In the genomic region with DNA sequence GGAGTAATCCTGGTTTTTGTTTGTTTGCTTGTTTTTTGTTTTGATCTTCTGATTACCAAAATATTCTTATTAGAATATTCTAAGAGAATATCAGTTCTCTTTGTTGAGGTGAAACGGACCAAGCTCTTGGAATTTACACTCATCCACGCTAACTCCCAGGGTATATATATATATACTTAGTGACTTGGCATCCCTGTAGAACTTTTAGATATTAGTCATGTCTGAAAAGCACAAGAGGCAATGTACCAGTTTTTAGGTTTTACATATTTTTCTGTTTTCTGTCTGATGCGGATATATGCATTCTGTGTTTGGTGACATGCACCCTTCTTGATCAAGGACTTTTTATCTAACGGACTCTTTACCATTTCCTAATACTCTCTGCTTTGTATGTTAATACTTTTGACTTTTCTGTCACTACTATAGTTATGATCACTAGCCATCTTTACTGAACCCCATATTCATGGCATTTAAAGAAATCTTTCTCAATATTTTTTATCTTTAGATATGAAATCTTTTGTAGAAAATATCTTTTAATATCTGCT, we compare ENCODE assay signal across 8 mouse cellular contexts. TPM values are rescaled to one million over a fixed set of nuclear protein-coding genes. Genes with fewer than 3 reads are reported as not detected.
DNase-seq lines count a peak whose midpoint lies in the region; ATAC-seq lines count a peak whose summit lies in the region.

No protein-coding gene starts in this region.

- H3K4me2 ChIP-seq in kidney, embryonic 14.5 days (replicated peaks; ENCODE audit: low read depth, low read length), result peak overlapping the region; percentile 71
- peak overlapping the region; percentile 93 for H3K4me2 ChIP-seq in hindbrain, embryonic 16.5 days (ENCODE audit: low read length)
- H3K4me2 ChIP-seq in midbrain, embryonic 15.5 days, result peak overlapping the region; percentile 81

- H3K4me3 ChIP-seq in kidney, embryonic 14.5 days (ENCODE audit: low read length), result peak overlapping the region; percentile 55
- peak overlapping the region; percentile 68 for H3K4me3 ChIP-seq in hindbrain, embryonic 16.5 days (ENCODE audit: low read length)
- peak overlapping the region; percentile 53 for H3K4me3 ChIP-seq in midbrain, embryonic 15.5 days

- no peak for DNase-seq in kidney, postnatal 14 days
- DNase-seq in testis, postnatal 14 days (ENCODE audit: low spot score), result no peak
- no peak for DNase-seq in cerebellum, postnatal 25 days
- no peak for DNase-seq in left cerebral cortex, postnatal 10 days (ENCODE audit: extremely low spot score in 1 of 2, low spot score in 2 of 2)

- no peaks in the 10 kb centered on the region for H3K4me1 ChIP-seq in kidney, embryonic 14.5 days (ENCODE audit: control insufficient read depth, insufficient read depth, low read length)
- peaks cover 11% of the 10 kb centered on the region for H3K4me1 ChIP-seq in hindbrain, embryonic 16.5 days (ENCODE audit: control insufficient read depth, insufficient read depth, low read depth, low read length)
- peaks cover 15% of the 10 kb centered on the region for H3K4me1 ChIP-seq in midbrain, embryonic 15.5 days

- peak; percentile 5; the same call in 1 of the 2 replicates for ATAC-seq in kidney, embryonic 14.5 days (ENCODE audit: low FRiP score, low TSS enrichment)
- ATAC-seq in common myeloid progenitor, adult 5-6 weeks (replicated peaks; ENCODE audit: low read depth, poor library complexity, severe bottlenecking), result peak; percentile 10
- ATAC-seq in hindbrain, embryonic 16.5 days, result no peak
- peak; percentile 27 for ATAC-seq in midbrain, embryonic 15.5 days (replicated peaks)

- H3K27me3 ChIP-seq in kidney, embryonic 14.5 days (ENCODE audit: control insufficient read depth, insufficient read depth, low read length), result no peaks in the 10 kb centered on the region
- H3K27me3 ChIP-seq in hindbrain, embryonic 16.5 days (replicated peaks; ENCODE audit: control insufficient read depth, insufficient read depth, low read length), result no peaks in the 10 kb centered on the region
- H3K27me3 ChIP-seq in midbrain, embryonic 15.5 days (replicated peaks), result no peaks in the 10 kb centered on the region

- peak overlapping the region; percentile 63; the same call in 1 of the 2 replicates for H3K9ac ChIP-seq in kidney, embryonic 14.5 days (ENCODE audit: low read depth, low read length)
- peak overlapping the region; percentile 72 for H3K9ac ChIP-seq in hindbrain, embryonic 16.5 days (ENCODE audit: low read depth, low read length)
- H3K9ac ChIP-seq in midbrain, embryonic 15.5 days, result peak overlapping the region; percentile 50

- H3K27ac ChIP-seq in kidney, embryonic 14.5 days (ENCODE audit: low read depth, low read length), result peak overlapping the region; percentile 90; the same call in 1 of the 2 replicates
- peak overlapping the region; percentile 85 for H3K27ac ChIP-seq in hindbrain, embryonic 16.5 days (ENCODE audit: low read depth, low read length)
- peak overlapping the region; percentile 76 for H3K27ac ChIP-seq in midbrain, embryonic 15.5 days

- intact Hi-C loops in left cerebral cortex, postnatal 10 days (cut with DNase I), result loop anchor here (2.0 to 10.0 kb wide), 3 partner anchors 16 to 245 kb away; a partner anchor contains a TSS

- WGBS in kidney, embryonic 14.5 days, result 36% methylated on average over 4 of the region's 4 CpGs
- WGBS in hindbrain, embryonic 16.5 days, result 39% methylated on average over 4 of the region's 4 CpGs
- 35% methylated on average over 4 of the region's 4 CpGs for WGBS in midbrain, embryonic 15.5 days

- no peaks in the 10 kb centered on the region for H3K36me3 ChIP-seq in kidney, embryonic 14.5 days (ENCODE audit: control insufficient read depth, insufficient read depth, low read length)
- no peaks in the 10 kb centered on the region for H3K36me3 ChIP-seq in hindbrain, embryonic 16.5 days (ENCODE audit: control insufficient read depth, insufficient read depth, low read length)
- H3K36me3 ChIP-seq in midbrain, embryonic 15.5 days (replicated peaks), result no peaks in the 10 kb centered on the region

- no peaks in the 10 kb centered on the region for H3K9me3 ChIP-seq in kidney, embryonic 14.5 days (ENCODE audit: control insufficient read depth, low read length)
- no peaks in the 10 kb centered on the region for H3K9me3 ChIP-seq in hindbrain, embryonic 16.5 days (ENCODE audit: control insufficient read depth, low read length)
- no peaks in the 10 kb centered on the region for H3K9me3 ChIP-seq in midbrain, embryonic 15.5 days

RNA-seq across cellular contexts. Expression of a gene that starts 18.1 kb away (rescaled TPM):
- polyA plus RNA-seq in kidney, embryonic 14.5 days (2014; fragmentation: Nextera tagmentation; extraction: Ambion mirVana), result 3.0 and 3.6 TPM in 2 replicates
- total RNA-seq in common myeloid progenitor, adult 5-6 weeks (2017), result 39.2 and 47.4 TPM in 2 replicates
- polyA plus RNA-seq in hindbrain, embryonic 16.5 days (2015; fragmentation: Nextera tagmentation; extraction: Ambion mirVana), result 3.0 and 3.5 TPM in 2 replicates
- polyA plus RNA-seq in midbrain, embryonic 15.5 days (2015; fragmentation: Nextera tagmentation; extraction: Ambion mirVana), result 1.8 TPM in 2 replicates
- total RNA-seq in left cerebral cortex, postnatal 10 days (2021), result 1 to 10 TPM; 7.1 to 7.2 TPM

RNA-seq across cellular contexts. Expression of a gene that starts 28.4 kb away (rescaled TPM):
- polyA plus RNA-seq in kidney, embryonic 14.5 days (2014; fragmentation: Nextera tagmentation; extraction: Ambion mirVana), result 9.4 and 14.1 TPM in 2 replicates
- total RNA-seq in common myeloid progenitor, adult 5-6 weeks (2017), result 9.1 and 14.6 TPM in 2 replicates
- 8.7 and 10.7 TPM in 2 replicates for polyA plus RNA-seq in hindbrain, embryonic 16.5 days (2015; fragmentation: Nextera tagmentation; extraction: Ambion mirVana)
- polyA plus RNA-seq in midbrain, embryonic 15.5 days (2015; fragmentation: Nextera tagmentation; extraction: Ambion mirVana), result 10.5 and 11.1 TPM in 2 replicates
- total RNA-seq in left cerebral cortex, postnatal 10 days (2021), result 1 to 10 TPM; 4.9 to 5.4 TPM

RNA-seq across cellular contexts. Expression of a gene that starts 49.6 kb away (rescaled TPM):
- polyA plus RNA-seq in kidney, embryonic 14.5 days (2014; fragmentation: Nextera tagmentation; extraction: Ambion mirVana), result 22.8 and 24.3 TPM in 2 replicates
- 2.9 and 5.2 TPM in 2 replicates for total RNA-seq in common myeloid progenitor, adult 5-6 weeks (2017)
- polyA plus RNA-seq in hindbrain, embryonic 16.5 days (2015; fragmentation: Nextera tagmentation; extraction: Ambion mirVana), result 19.2 and 20.3 TPM in 2 replicates
- 18.3 and 20.5 TPM in 2 replicates for polyA plus RNA-seq in midbrain, embryonic 15.5 days (2015; fragmentation: Nextera tagmentation; extraction: Ambion mirVana)
- total RNA-seq in left cerebral cortex, postnatal 10 days (2021), result 10 to 100 TPM; 17.1 to 17.6 TPM
